ENCODE assay signal across 25 mouse cellular contexts in the genomic region with DNA sequence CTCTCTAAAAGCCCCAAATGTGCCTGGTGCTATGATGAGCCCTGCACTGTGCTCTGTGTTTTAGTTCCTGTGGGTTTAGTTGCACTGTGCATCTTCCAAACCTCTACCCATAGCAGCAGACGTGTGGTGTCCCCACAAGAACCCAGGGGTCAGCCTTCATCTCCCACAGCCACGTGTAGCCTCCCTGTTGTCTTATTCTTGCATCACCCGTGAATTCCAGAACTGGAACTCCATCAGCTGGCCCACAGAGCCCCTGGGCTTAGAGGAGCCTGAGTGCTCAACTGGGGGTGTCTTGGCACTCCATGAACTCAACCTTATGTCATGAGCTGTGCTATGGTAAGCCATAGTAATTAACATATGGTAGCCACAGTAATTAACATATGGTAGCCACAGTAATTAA.
DNase-seq lines count a peak whose midpoint lies in the region; ATAC-seq and TF ChIP-seq lines count a peak whose summit lies in the region.
"Had no signal": no experiment of that assay in that cellular context is flagged by ENCODE, and none has a peak within 500 bp of the region (broad histone marks: within the 10 kb centered on the region; RNA-seq: fewer than 3 reads in every experiment).

No protein-coding gene starts in this region.

- no peak for TF ChIP-seq CTCF in forebrain, postnatal 0 days (IDR thresholded peaks at IDR 0.05; ENCODE audit: low read depth)

- 64% methylated on average over 3 of the region's 3 CpGs for WGBS in forebrain, embryonic 14.5 days
- WGBS in forebrain, postnatal 0 days, result 55% methylated on average over 3 of the region's 3 CpGs
- WGBS in midbrain, embryonic 11.5 days, result 67% methylated on average over 3 of the region's 3 CpGs
- WGBS in midbrain, embryonic 15.5 days, result 73% methylated on average over 3 of the region's 3 CpGs
- WGBS in heart, embryonic 10.5 days, result 73% methylated on average over 3 of the region's 3 CpGs

- no peak overlapping the region for H3K27ac ChIP-seq in forebrain, embryonic 14.5 days (ENCODE audit: low read depth, low read length)
- no peak overlapping the region for H3K27ac ChIP-seq in forebrain, postnatal 0 days (ENCODE audit: low read depth, low read length)
- H3K27ac ChIP-seq in midbrain, embryonic 11.5 days (ENCODE audit: low read depth, low read length), result no peak overlapping the region
- H3K27ac ChIP-seq in midbrain, embryonic 15.5 days, result no peak overlapping the region
- no peak overlapping the region for H3K27ac ChIP-seq in heart, embryonic 10.5 days
- H3K27ac ChIP-seq: embryonic facial prominence, embryonic 13.5 days; embryonic facial prominence, embryonic 15.5 days; forebrain, embryonic 10.5 days; forebrain, embryonic 12.5 days; forebrain, embryonic 15.5 days had no signal

- H3K9ac ChIP-seq in forebrain, embryonic 14.5 days (ENCODE audit: low read length), result no peak overlapping the region
- no peak overlapping the region for H3K9ac ChIP-seq in forebrain, postnatal 0 days
- no peak overlapping the region for H3K9ac ChIP-seq in midbrain, embryonic 11.5 days (ENCODE audit: low read length)
- H3K9ac ChIP-seq in midbrain, embryonic 15.5 days, result no peak overlapping the region
- H3K9ac ChIP-seq: embryonic facial prominence, embryonic 13.5 days; embryonic facial prominence, embryonic 15.5 days; forebrain, embryonic 12.5 days; forebrain, embryonic 15.5 days had no signal

- no peak overlapping the region for H3K4me3 ChIP-seq in forebrain, embryonic 14.5 days (ENCODE audit: low read depth, low read length)
- no peak overlapping the region for H3K4me3 ChIP-seq in forebrain, postnatal 0 days (ENCODE audit: low read depth, low read length)
- H3K4me3 ChIP-seq in midbrain, embryonic 11.5 days (ENCODE audit: low read depth, low read length), result no peak overlapping the region
- no peak overlapping the region for H3K4me3 ChIP-seq in midbrain, embryonic 15.5 days
- H3K4me3 ChIP-seq in heart, embryonic 10.5 days, result no peak overlapping the region
- H3K4me3 ChIP-seq: embryonic facial prominence, embryonic 13.5 days; embryonic facial prominence, embryonic 15.5 days; erythroblast, embryonic 14.5 days; forebrain, embryonic 10.5 days; forebrain, embryonic 12.5 days; forebrain, embryonic 15.5 days had no signal

- no peak for DNase-seq in forebrain, embryonic 14.5 days (ENCODE audit: low spot score)
- no peak for DNase-seq in forebrain, postnatal 0 days
- DNase-seq in midbrain, embryonic 11.5 days (ENCODE audit: low spot score, missing footprints), result peak; percentile 19
- DNase-seq in 3T3-L1 (ENCODE audit: low read depth, low spot score), result peak; percentile 37
- DNase-seq in brain, adult 2 months (ENCODE audit: low read depth, low spot score), result peak; percentile 57
- DNase-seq in heart, embryonic 10.5 days (ENCODE audit: low spot score), result no peak
- DNase-seq in spleen, adult 18-20 months, result no peak
- DNase-seq: adrenal gland, adult 8-10 months; adrenal gland, postnatal 14 days; adrenal gland, postnatal 36 days; cerebellum, adult 11 months; cerebellum, adult 18-20 months; cerebellum, adult 8-10 months; cerebellum, adult 9-11 months; cerebellum, postnatal 36 days; embryo, embryonic 11 days had no signal

- ATAC-seq in forebrain, embryonic 14.5 days, result 0 out of 2 replicates have a peak, but pooled peaks have one; percentile 23
- ATAC-seq in forebrain, postnatal 0 days, result no peak
- no peak for ATAC-seq in midbrain, embryonic 11.5 days (ENCODE audit: low FRiP score)
- no peak for ATAC-seq in midbrain, embryonic 15.5 days (replicated peaks)
- ATAC-seq: activated CD4-positive, CD25-positive, alpha-beta regulatory T cell, adult 4 months; forebrain, embryonic 15.5 days; Patski had no signal

- H3K4me2 ChIP-seq in forebrain, embryonic 14.5 days (ENCODE audit: low read length), result no peak overlapping the region
- H3K4me2 ChIP-seq in forebrain, postnatal 0 days (ENCODE audit: low read depth), result no peak overlapping the region
- H3K4me2 ChIP-seq in midbrain, embryonic 11.5 days, result no peak overlapping the region
- no peak overlapping the region for H3K4me2 ChIP-seq in midbrain, embryonic 15.5 days
- H3K4me2 ChIP-seq: embryonic facial prominence, embryonic 13.5 days; embryonic facial prominence, embryonic 15.5 days; forebrain, embryonic 12.5 days; forebrain, embryonic 15.5 days had no signal

- no peaks in the 10 kb centered on the region for H3K9me3 ChIP-seq in forebrain, embryonic 14.5 days (replicated peaks; ENCODE audit: control insufficient read depth, low read length)
- no peaks in the 10 kb centered on the region for H3K9me3 ChIP-seq in forebrain, postnatal 0 days (ENCODE audit: low read length)
- H3K9me3 ChIP-seq in midbrain, embryonic 11.5 days (ENCODE audit: control insufficient read depth, low read length), result no peaks in the 10 kb centered on the region
- no peaks in the 10 kb centered on the region for H3K9me3 ChIP-seq in midbrain, embryonic 15.5 days
- no peaks in the 10 kb centered on the region for H3K9me3 ChIP-seq in heart, embryonic 10.5 days
- H3K9me3 ChIP-seq: embryonic facial prominence, embryonic 13.5 days; embryonic facial prominence, embryonic 15.5 days; forebrain, embryonic 10.5 days; forebrain, embryonic 12.5 days; forebrain, embryonic 15.5 days had no signal

- H3K36me3 ChIP-seq in forebrain, embryonic 14.5 days (ENCODE audit: control insufficient read depth, insufficient read depth, low read length), result no peaks in the 10 kb centered on the region
- H3K36me3 ChIP-seq in forebrain, postnatal 0 days (ENCODE audit: insufficient read depth), result no peaks in the 10 kb centered on the region; the same call in 1 of the 2 replicates
- H3K36me3 ChIP-seq in midbrain, embryonic 11.5 days (ENCODE audit: control insufficient read depth, insufficient read depth, low read length), result no peaks in the 10 kb centered on the region
- no peaks in the 10 kb centered on the region for H3K36me3 ChIP-seq in midbrain, embryonic 15.5 days (replicated peaks)
- H3K36me3 ChIP-seq in heart, embryonic 10.5 days, result peaks cover 38% of the 10 kb centered on the region
- H3K36me3 ChIP-seq: forebrain, embryonic 12.5 days; forebrain, embryonic 15.5 days had no signal

- H3K4me1 ChIP-seq in forebrain, embryonic 14.5 days (ENCODE audit: control insufficient read depth, insufficient read depth, low read length), result peaks cover 9% of the 10 kb centered on the region
- no peaks in the 10 kb centered on the region for H3K4me1 ChIP-seq in forebrain, postnatal 0 days (ENCODE audit: insufficient read depth)
- no peaks in the 10 kb centered on the region for H3K4me1 ChIP-seq in midbrain, embryonic 11.5 days (ENCODE audit: control insufficient read depth, insufficient read depth, low read length)
- no peaks in the 10 kb centered on the region for H3K4me1 ChIP-seq in midbrain, embryonic 15.5 days
- peaks cover 6% of the 10 kb centered on the region; the same call in 1 of the 2 replicates for H3K4me1 ChIP-seq in heart, embryonic 10.5 days

- peaks cover 4% of the 10 kb centered on the region; the same call in 1 of the 2 replicates for H3K27me3 ChIP-seq in forebrain, embryonic 14.5 days (replicated peaks; ENCODE audit: control insufficient read depth, insufficient read depth, low read length)
- H3K27me3 ChIP-seq in forebrain, postnatal 0 days (ENCODE audit: insufficient read depth, low read length), result no peaks in the 10 kb centered on the region
- H3K27me3 ChIP-seq in midbrain, embryonic 11.5 days (ENCODE audit: control insufficient read depth, insufficient read depth, low read length), result peaks cover 15% of the 10 kb centered on the region
- H3K27me3 ChIP-seq in midbrain, embryonic 15.5 days (replicated peaks), result peaks cover 45% of the 10 kb centered on the region
- no peaks in the 10 kb centered on the region for H3K27me3 ChIP-seq in heart, embryonic 10.5 days (ENCODE audit: insufficient read depth, poor library complexity, severe bottlenecking)
- H3K27me3 ChIP-seq: embryonic facial prominence, embryonic 13.5 days; embryonic facial prominence, embryonic 15.5 days; Patski had no signal

Comparison
In these comparisons a context has a peak if more than half of its experiments do, and no peak if none do; other contexts are left out.
1. DNase-seq: peak in midbrain, embryonic 11.5 days (single experiment), 3T3-L1 (single experiment) and brain, adult 2 months (single experiment); none in forebrain, embryonic 14.5 days (single experiment), forebrain, postnatal 0 days (single experiment), heart, embryonic 10.5 days (single experiment) and spleen, adult 18-20 months (0 of 2).